Mouse (Mus musculus) ES-Bruce4 (cell line): ENCODE measurements around the gene Maml2.

Experiments used
- CTCF ChIP-seq: IDR thresholded peaks from one replicate; pipeline ENCODE4 v1.8.1; 2011; ENCODE audit warnings: low read depth, low read length
- EP300 ChIP-seq: IDR thresholded peaks from 2 replicates; pipeline ENCODE4 v1.6.1; 2011; ENCODE audit warnings: low read depth, low read length; ENCODE audit not compliant: insufficient read depth
- POLR2A ChIP-seq: IDR thresholded peaks from one replicate; pipeline ENCODE4 v1.8.1; 2011; ENCODE audit warnings: low read length; ENCODE audit not compliant: insufficient read depth

DNA sequence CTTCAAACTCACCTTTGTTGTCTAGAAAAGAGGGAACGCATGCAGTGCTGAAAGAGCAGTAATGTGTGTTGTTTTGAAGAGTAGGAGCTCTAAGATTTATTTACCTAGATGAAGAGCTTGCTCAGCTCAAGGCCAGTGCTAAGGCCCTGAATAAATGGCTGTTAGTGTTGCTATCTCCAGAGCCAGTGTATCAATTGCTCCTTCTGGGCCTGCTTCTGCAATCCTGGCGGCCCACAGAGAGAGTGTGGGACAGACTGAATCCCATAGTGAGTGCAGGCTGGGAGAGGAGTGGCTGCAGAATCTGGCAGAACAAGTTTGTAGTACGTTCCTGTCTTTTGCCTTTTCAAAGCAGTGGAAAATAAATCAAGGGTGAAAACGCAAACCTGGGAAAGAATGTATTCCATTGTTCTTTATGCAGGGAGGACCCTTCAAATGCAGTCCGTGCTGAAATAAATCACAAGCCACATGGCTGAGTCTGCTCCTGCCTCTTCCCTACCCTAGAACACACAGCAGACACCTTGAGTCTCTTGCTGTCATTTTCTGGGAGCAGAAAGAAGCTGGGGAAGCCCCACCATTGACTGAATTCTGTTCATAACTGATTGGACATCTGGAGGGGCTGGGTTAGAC, 318.7 kb downstream of the Maml2 start:
- TF ChIP-seq POLR2A (no peak), CTCF (no peak), EP300 (no peak)
